Mouse (Mus musculus) neural tube, embryonic 14.5 days (tissue): ENCODE data around the gene Chrna7. TPM values are rescaled to one million over a fixed set of nuclear protein-coding genes. Genes with fewer than 3 reads are reported as not detected.
A peak's percentile ranks its signal among the peaks of the same experiment; 100 is the strongest.

Experiments used
- ATAC-seq: fragments of 200-750 bp; cut with Nextera tagmentation; 2 replicates; pipeline ENCODE4 v1.8.0; 2017; ENCODE audit warnings: low read depth, mild to moderate bottlenecking, moderate TSS enrichment, moderate library complexity
- H3K27ac ChIP-seq: fragments of 300-500 bp; sonication (generic); 2 replicates; pipeline ENCODE4 v1.5.1; 2014; ENCODE audit warnings: low read depth, mild to moderate bottlenecking, control low read depth, low read length, moderate library complexity, mixed read lengths
- H3K27me3 ChIP-seq: fragments of 300-500 bp; sonication (generic); 2 replicates; pipeline ENCODE4 v1.6.1; 2014; ENCODE audit warnings: low read length; ENCODE audit not compliant: control insufficient read depth, insufficient read depth
- H3K36me3 ChIP-seq: fragments of 300-500 bp; sonication (generic); 2 replicates; pipeline ENCODE4 v1.6.1; 2014; ENCODE audit warnings: low read length, mixed read lengths; ENCODE audit not compliant: control insufficient read depth, insufficient read depth
- H3K4me1 ChIP-seq: fragments of 300-500 bp; sonication (generic); 2 replicates; pipeline ENCODE4 v1.6.1; 2014; ENCODE audit warnings: low read length; ENCODE audit not compliant: control insufficient read depth, insufficient read depth
- H3K4me2 ChIP-seq: fragments of 300-500 bp; sonication (generic); 2 replicates; pipeline ENCODE4 v1.6.1; 2014; ENCODE audit warnings: mild to moderate bottlenecking, low read depth, low read length, control low read depth
- H3K4me3 ChIP-seq: fragments of 300-500 bp; sonication (generic); 2 replicates; pipeline ENCODE4 v1.5.1; 2014; ENCODE audit warnings: low read depth, low read length, control low read depth, mixed read lengths
- H3K9ac ChIP-seq: fragments of 300-500 bp; sonication (generic); replicated peaks from 2 replicates; pipeline ENCODE4 v1.6.1; 2014; ENCODE audit warnings: low read depth, mild to moderate bottlenecking, control low read depth, low read length, mixed read lengths
- H3K9me3 ChIP-seq: fragments of 300-500 bp; sonication (generic); 2 replicates; pipeline ENCODE4 v1.6.1; 2016; ENCODE audit warnings: low read length; ENCODE audit not compliant: control insufficient read depth
- WGBS: fragments of 180-500 bp; shearing (Covaris S2); extraction: QIAGEN DNeasy Blood & Tissue Kit; methylation state at CpG from one replicate; pipeline ENCODE4 v1.1.7; 2014; 5-methylcytosine and 5-hydroxymethylcytosine counted together
- polyA plus RNA-seq: library from polyadenylated mRNA; unstranded; fragments of >200 nt; fragmentation: Nextera tagmentation; extraction: Ambion mirVana; gene quantifications from 2 replicates; pipeline ENCODE4 v1.2.1, GENCODE M21; 2014

Gene Chrna7
- 11.8 and 13.3 TPM in 2 replicates for polyA plus RNA-seq

DNA sequence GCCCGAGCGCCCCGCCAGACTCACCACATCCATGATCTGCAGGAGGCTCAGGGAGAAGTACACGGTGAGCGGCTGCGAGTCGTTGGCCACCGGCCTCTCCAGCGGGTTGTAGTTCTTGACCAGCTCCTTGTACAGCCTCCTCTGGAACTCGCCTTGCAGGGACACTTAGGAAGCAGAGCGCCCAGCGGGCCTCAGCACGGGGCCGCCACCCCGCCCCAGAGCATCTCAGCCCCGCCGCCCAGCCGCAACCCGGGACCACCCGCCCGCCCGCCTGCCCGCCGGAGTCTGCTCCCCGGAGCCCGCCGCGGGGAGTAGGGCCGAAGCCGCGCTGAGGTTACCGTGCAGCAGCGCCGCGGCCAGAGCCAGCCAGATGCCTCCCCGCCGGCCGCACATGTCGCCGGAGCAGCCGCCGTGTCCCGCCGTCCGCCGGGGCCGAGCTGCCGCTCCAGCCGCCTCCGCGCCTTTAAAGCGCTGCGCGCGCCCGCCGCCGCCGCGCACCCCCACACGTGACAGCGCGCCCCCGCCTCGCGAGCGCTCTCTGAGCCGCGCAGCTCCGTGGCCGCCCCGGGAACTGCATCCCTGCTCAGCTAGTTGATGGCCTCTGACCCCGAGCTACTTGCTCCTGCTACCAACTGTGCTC is at the start of gene Chrna7:
Gene Chrna7, minus strand, starts transcription at position 486 of the 640 bp plus-strand sequence.
- Histone ChIP-seq H3K4me1 (no peaks in the 10 kb centered on the region), H3K9ac (peak within 1 kb of the TSS; percentile 78), H3K27me3 (no peaks in the 10 kb centered on the region), H3K36me3 (no peaks in the 10 kb centered on the region), H3K4me3 (peak within 1 kb of the TSS; percentile 70), H3K9me3 (no peaks in the 10 kb centered on the region), H3K4me2 (peak within 1 kb of the TSS; percentile 95), H3K27ac (peak within 1 kb of the TSS; percentile 67; the same call in 1 of the 2 replicates)
- 0% methylated on average over 34 of the region's 73 CpGs for WGBS
- ATAC-seq: peak; percentile 96

DNA sequence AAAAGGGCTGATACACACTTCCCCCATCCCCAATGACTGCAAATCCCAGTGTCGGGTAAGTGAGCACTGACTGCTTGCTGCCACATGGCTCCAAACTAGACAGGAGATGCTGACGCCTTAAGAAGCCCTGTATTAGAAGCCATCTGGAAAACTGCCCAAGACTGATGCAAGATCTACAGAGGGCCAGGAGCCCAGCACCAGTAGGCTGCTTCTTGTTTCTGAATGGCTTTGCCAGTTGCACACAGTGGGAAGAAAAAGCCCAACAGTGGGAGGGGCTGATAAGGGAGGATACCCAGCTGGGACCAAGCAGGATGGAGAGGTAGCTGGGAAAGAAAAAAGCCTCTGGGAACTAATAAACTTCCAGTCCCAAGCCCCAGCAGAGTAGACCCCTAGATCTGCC is 37.0 kb upstream of the Chrna7 start:
- no peak overlapping the region for H3K4me2 ChIP-seq
- H3K9me3 ChIP-seq: no peaks in the 10 kb centered on the region
- no peak overlapping the region for H3K9ac ChIP-seq
- H3K4me3 ChIP-seq: no peak overlapping the region
- no peak for ATAC-seq
- H3K4me1 ChIP-seq: no peaks in the 10 kb centered on the region
- H3K27ac ChIP-seq: no peak overlapping the region
- 85% methylated on average over 2 of the region's 2 CpGs for WGBS
- H3K27me3 ChIP-seq: no peaks in the 10 kb centered on the region
- H3K36me3 ChIP-seq: no peaks in the 10 kb centered on the region

DNA sequence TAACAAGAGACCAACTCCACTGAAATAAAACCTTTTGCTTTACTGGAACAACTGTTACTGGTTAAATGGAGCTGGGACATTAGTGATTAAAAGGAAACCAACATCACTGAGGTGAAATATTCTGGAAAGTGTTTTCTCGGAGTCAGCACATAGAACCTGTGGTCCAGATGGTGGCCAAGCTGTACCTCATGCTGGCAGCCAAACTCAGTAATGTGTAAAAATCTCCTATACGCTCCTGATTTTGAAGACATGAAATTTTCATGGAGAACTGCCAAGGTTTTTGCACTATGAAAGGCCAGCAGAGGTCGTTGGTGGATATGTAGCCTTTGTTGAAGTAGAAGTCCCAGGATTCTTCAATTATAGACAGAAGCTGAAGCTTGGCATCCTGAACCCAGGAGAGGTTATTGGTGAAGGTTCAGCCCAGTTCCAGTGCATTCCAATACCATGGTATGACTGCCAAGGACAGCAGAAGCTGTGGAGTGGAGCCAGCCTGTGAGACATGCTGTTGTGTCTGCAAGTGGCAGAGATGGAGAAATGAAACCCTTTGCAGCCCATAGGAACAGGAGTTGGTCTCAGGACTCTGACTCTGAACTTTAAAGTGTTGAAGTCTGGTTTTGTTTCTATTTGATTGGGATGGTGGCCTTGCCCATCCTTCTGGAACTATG is 25.6 kb upstream of the Chrna7 start:
- Histone ChIP-seq H3K27ac (no peak overlapping the region), H3K4me2 (no peak overlapping the region), H3K4me3 (no peak overlapping the region), H3K4me1 (no peaks in the 10 kb centered on the region), H3K27me3 (no peaks in the 10 kb centered on the region), H3K9me3 (no peaks in the 10 kb centered on the region), H3K36me3 (no peaks in the 10 kb centered on the region), H3K9ac (no peak overlapping the region)
- WGBS: 81% methylated on average over 3 of the region's 3 CpGs
- no peak for ATAC-seq

DNA sequence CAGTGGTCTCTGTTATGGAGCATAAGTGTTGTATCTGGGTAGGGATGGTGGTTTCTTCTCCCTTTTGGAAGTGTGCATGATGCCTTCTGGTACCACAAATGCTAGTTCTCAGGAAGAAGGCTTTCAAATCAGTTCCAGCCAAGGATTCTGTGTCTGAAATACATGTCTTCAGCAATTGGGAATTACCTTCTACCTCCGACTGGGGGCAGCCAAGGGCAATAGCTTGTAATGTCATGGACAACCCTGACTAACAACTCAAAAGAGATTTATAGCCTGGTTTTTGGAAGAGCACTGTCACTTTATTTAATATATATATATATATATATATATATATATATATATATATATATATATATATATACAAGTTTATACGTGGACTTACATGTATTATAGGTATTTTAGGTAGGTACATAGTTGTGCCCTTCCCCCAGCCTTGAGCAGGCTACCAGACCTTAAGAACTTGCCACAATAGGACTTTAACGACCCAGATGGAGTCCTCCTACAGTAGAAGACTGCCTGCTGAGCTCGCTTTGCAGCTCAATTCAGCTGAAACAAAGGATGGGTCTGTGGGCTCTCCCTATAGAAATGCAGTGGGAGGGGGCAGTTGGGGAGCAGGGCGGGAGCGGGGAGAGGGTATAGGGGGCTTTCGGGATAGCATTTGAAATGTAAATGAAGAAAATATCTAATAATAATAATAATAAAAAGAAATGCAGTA is 12.9 kb upstream of the Chrna7 start:
- Histone ChIP-seq H3K4me1 (no peaks in the 10 kb centered on the region), H3K4me2 (no peak overlapping the region), H3K9me3 (no peaks in the 10 kb centered on the region), H3K4me3 (no peak overlapping the region), H3K27me3 (no peaks in the 10 kb centered on the region), H3K36me3 (no peaks in the 10 kb centered on the region), H3K9ac (no peak overlapping the region), H3K27ac (no peak overlapping the region)
- WGBS: 17% methylated on average over 7 of the region's 7 CpGs
- ATAC-seq: no peak

DNA sequence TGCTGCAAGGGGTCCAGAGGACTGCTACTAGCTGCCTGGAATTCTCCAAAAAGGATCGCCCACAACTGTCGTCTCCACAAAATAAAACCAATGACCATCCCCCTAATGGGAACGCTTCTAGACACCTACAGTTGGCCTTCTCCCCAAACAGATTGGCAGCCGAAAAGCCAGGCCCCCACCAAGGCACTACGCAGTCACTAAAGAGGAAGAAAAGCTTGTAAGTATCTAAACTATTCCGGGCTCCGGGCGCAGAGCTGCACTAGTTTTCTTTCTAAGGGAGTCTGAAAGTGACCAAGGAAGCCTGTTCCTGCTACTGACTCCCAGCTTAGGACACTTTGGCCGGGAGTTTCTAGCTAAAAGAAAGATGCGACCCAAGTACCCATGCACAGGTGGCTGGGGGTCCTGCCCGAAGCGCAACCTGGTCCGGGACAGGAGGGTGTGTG is 707 bp downstream of the Chrna7 start:
- Histone ChIP-seq H3K27ac (no peak overlapping the region), H3K9ac (peak overlapping the region; percentile 78), H3K27me3 (no peaks in the 10 kb centered on the region), H3K4me1 (no peaks in the 10 kb centered on the region), H3K9me3 (no peaks in the 10 kb centered on the region), H3K36me3 (no peaks in the 10 kb centered on the region), H3K4me2 (peak overlapping the region; percentile 95), H3K4me3 (peak overlapping the region; percentile 70)
- WGBS: 0% methylated on average over 13 of the region's 13 CpGs
- peak; percentile 11; the same call in 1 of the 2 replicates for ATAC-seq

DNA sequence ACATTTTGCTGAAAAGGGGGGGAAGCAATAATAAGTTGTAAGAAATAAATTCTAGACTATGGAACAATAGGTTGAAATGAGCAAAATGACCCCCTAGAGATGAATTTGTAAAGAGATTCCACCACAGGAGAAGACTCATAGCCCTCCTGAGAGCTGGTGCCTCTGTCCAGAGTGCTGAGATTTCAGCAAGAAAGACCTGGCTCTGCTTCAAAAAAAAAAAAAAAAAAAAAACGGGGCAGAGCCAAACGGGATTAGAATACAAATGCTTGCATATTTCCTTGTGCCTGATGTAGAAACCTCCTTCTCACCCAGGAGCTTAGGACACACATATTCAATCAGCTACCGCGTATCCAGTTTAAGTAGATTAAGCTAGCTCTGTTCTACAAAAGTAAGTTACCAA is 2.9 kb downstream of the Chrna7 start:
- no peaks in the 10 kb centered on the region for H3K9me3 ChIP-seq
- 42% methylated on average over 4 of the region's 4 CpGs for WGBS
- no peak overlapping the region for H3K9ac ChIP-seq
- no peak overlapping the region for H3K4me3 ChIP-seq
- H3K36me3 ChIP-seq: no peaks in the 10 kb centered on the region
- H3K4me2 ChIP-seq: no peak overlapping the region
- no peaks in the 10 kb centered on the region for H3K4me1 ChIP-seq
- H3K27ac ChIP-seq: no peak overlapping the region
- no peaks in the 10 kb centered on the region for H3K27me3 ChIP-seq
- ATAC-seq: no peak

DNA sequence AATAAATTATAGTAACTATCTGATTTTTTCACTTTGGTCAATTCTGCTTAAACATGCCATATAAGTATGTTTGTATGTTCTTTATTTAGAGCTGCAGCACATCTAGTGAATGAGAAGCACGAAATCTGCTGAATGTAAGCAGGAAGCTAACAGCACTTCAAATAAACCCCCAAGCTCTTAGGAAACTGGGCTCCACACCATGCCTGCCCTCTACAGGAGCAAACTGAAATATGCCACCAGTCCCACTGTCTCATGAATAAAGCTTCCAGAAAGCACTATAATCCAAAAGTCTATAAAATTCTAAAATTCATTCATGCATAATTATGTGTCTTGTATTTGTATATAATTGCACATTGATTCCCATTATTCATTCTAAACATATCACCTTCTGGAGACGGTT is 5.2 kb downstream of the Chrna7 start:
- WGBS: 64% methylated on average over 2 of the region's 2 CpGs
- H3K36me3 ChIP-seq: no peaks in the 10 kb centered on the region
- ATAC-seq: no peak

DNA sequence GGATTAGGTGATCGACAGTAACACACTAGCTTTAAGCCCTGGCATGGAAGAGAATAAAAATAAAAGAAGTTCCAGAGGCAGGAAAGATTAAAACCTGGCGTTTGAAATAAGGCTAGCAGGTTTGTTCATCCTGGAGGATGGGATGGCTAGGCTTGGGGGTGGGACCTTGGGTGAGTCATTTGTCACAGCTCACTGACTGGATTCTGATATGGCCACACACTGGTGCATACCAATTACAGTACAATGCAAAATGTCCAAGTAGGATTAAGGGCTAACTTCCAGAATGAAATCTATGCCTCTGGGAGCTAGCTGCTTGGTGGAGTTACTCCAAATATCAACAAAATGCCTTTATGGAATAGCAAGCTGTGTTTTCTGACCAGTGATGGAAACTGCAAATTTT is 16.8 kb downstream of the Chrna7 start:
- WGBS: 76% methylated on average over 2 of the region's 2 CpGs
- no peaks in the 10 kb centered on the region for H3K36me3 ChIP-seq
- no peak overlapping the region for H3K4me3 ChIP-seq
- no peak overlapping the region for H3K27ac ChIP-seq
- no peak overlapping the region for H3K9ac ChIP-seq
- H3K4me2 ChIP-seq: no peak overlapping the region
- H3K4me1 ChIP-seq: no peaks in the 10 kb centered on the region
- no peak for ATAC-seq
- no peaks in the 10 kb centered on the region for H3K9me3 ChIP-seq
- no peaks in the 10 kb centered on the region for H3K27me3 ChIP-seq

More for the DNA sequence above, 5.2 kb downstream of the Chrna7 start:
- Histone ChIP-seq H3K9me3 (no peaks in the 10 kb centered on the region), H3K27me3 (no peaks in the 10 kb centered on the region), H3K4me3 (no peak overlapping the region), H3K27ac (no peak overlapping the region), H3K4me1 (no peaks in the 10 kb centered on the region), H3K9ac (no peak overlapping the region), H3K4me2 (no peak overlapping the region)
